Mouse (Mus musculus) spleen, adult 2 months (tissue): ENCODE results near the gene Akap13.

Experiments used
- CTCF ChIP-seq: fragments of 200-500 bp; IDR thresholded peaks from 2 replicates; pipeline ENCODE4 v1.5.1; 2011; ENCODE audit warnings: mild to moderate bottlenecking, inconsistent platforms; ENCODE audit not compliant: insufficient read depth, insufficient read length, insufficient replicate concordance; ENCODE audit errors: extremely low read depth
- POLR2A ChIP-seq: fragments of 200-500 bp; IDR thresholded peaks from 2 replicates; pipeline ENCODE4 v1.6.1; 2011; ENCODE audit warnings: low read depth, low read length, inconsistent platforms

- TF ChIP-seq CTCF (no peak), POLR2A (peak; percentile 53)
These were observed 246.4 kb downstream of the Akap13 start for GRCm38 (mm10) chr7:75701761-75702160.
